Mouse (Mus musculus): Measurements from ENCODE around the gene Cybrd1.

Gene Cybrd1

GRCm38 (mm10) chr2:71123591-71123990 lies 5.9 kb downstream of the Cybrd1 start:
- DNase-seq (ENCODE audit: low spot score), result no peak

- no peak for DNase-seq (ENCODE audit: low spot score)
Observed at GRCm38 (mm10) chr2:71127779-71128534, 10.2 kb downstream of the Cybrd1 start.

GRCm38 (mm10) chr2:71130366-71130765 lies 12.6 kb downstream of the Cybrd1 start:
- no peak for DNase-seq (ENCODE audit: low spot score)

GRCm38 (mm10) chr2:71131866-71132496 lies 14.3 kb downstream of the Cybrd1 start:
- no peak for DNase-seq (ENCODE audit: low spot score)

GRCm38 (mm10) chr2:71134041-71134505 lies 16.4 kb downstream of the Cybrd1 start:
- no peak for DNase-seq (ENCODE audit: low spot score)

DNA sequence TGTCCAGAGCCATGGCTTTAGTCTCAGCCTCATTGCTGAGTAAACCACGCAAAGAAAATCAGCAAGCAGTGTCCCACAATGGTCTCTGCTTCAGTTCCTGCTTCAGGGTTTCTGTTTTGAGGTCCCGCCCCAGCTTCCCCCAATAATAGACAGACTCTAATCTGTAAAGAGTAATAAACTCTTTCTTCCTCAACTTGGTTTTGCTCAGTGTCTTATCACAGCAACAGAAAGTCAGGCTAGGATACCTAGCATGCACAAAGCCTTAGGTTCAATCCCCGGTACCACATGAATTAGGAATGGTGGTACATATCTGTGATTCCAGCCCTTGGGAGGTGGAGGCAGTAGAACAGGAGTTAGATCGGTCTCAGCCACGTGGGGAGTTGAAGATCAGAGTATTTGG lies 17.1 kb downstream of the Cybrd1 start:
- no peak for DNase-seq (ENCODE audit: low spot score)

GRCm38 (mm10) chr2:71140622-71141021 lies 22.9 kb downstream of the Cybrd1 start:
- no peak for DNase-seq (ENCODE audit: low spot score)

- DNase-seq (ENCODE audit: low spot score), result no peak
Observed at GRCm38 (mm10) chr2:71142410-71142809, 24.7 kb downstream of the Cybrd1 start.

GRCm38 (mm10) chr2:71145853-71146252 lies 28.1 kb downstream of the Cybrd1 start:
- DNase-seq (ENCODE audit: low spot score), result no peak

- no peak for DNase-seq (ENCODE audit: low spot score)
Observed at GRCm38 (mm10) chr2:71146266-71146665, 28.5 kb downstream of the Cybrd1 start.

DNA sequence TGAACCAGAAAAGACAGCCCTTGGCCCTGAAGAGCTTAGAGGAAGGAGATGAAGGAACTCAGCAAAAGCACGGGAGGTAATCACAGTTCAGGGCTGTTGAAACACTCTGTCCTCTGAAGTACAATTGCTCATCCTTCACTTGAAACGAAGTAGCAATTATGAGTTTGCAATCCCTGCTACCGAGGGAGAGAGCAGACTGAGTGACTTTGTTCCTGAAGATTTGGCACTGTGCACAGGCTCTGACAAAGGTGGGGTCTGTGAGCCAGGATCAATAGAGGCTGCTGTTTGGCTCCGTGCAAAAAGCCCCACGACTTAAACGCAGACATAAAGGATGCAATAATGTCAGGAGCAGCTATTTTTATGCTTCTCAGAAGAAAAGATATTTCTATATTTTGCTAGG lies 30.1 kb downstream of the Cybrd1 start:
- no peak for DNase-seq (ENCODE audit: low spot score)

DNA sequence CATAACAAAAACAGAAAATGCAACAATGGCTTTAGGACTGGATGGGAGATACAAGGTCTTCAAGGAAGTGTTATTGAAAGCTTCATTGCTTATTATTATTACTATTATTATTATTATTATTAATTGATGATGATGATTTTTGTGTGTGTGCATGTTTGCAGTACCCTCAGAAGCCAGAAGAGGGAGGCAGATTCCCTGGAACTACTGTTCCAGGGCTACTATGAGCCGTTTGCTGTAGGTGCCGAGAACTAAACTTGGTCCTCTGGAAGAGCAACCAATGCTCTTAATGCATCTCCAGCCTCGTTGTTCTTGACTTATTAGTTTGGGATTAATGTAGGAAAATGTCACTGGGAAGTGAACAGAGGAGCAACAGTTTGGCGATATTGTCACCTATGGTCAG lies 34.4 kb downstream of the Cybrd1 start:
- no peak for DNase-seq (ENCODE audit: low spot score)

GRCm38 (mm10) chr2:71155486-71155885 lies 37.8 kb downstream of the Cybrd1 start:
- DNase-seq (ENCODE audit: low spot score), result peak; percentile 53

DNA sequence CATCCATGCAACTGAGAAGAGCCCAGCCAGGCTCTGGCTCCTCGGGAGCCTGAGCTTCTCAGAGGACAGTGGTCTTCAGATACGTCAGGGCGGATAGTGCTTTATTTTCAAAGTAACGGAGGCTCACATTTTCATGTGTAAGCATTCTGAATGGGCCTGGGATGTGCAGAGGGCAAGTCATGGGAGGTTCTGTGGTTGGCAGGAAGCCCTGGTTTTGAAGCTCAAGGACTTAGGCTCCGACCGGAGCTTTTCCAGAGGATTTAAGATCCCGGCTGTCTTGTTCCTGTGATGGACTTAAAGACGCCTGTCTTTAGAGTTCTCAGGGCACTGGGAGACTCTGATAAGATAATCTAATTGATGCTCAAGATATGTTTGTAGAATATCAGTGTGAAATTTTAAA lies 38.7 kb downstream of the Cybrd1 start:
- DNase-seq (ENCODE audit: low spot score), result no peak

GRCm38 (mm10) chr2:71157881-71158280 lies 40.2 kb downstream of the Cybrd1 start:
- DNase-seq (ENCODE audit: low spot score), result no peak

GRCm38 (mm10) chr2:71159576-71160306 lies 42.0 kb downstream of the Cybrd1 start:
- DNase-seq (ENCODE audit: low spot score), result no peak

DNA sequence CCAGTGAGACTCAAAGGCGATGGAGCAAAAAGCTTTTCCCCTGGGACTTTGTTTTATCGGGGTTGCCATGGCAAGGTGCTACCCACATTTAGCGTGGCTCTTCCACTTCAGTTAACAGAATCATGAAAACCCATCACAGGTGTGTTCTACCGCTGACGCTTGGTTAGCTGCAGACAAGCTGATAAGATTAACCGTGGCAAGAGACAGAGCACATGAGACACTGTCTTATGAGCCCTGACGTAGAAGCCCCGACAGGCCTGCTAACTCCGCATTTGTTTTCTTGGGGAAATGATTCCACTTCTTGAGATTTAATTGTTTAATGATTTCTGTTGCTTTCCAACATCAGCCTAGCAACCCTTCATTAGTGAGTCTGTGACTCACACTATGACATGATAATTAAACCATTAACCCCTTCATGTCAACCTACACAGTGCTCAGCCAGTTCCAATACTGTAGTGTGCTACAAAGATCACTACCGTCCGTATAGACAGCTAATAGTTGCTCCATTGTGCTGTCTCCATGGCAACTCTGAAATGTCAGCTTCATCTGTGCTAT lies 42.7 kb downstream of the Cybrd1 start:
- no peak for DNase-seq (ENCODE audit: low spot score)

DNA sequence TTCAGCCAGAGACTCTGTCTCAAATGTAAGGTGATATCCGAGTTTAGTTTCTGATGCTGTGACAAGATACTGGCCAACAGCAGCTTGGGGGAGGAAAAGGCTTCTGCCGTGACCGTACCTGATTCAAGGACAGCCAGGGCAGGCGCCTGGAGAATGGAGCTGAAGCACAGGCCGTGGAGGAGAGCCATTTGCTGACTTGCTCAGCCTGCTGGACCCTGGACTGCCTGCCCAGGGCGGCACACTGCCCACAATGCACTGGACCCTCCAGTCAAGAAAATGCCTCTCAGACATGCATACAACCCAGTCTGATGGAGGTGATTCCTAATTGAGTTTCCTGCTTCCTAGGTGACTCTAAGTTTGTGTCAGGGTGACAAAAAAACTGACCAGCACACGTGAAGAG lies 43.8 kb downstream of the Cybrd1 start:
- DNase-seq (ENCODE audit: low spot score), result no peak

- DNase-seq (ENCODE audit: low spot score), result no peak
Observed at GRCm38 (mm10) chr2:71162831-71163621, 45.3 kb downstream of the Cybrd1 start.

- DNase-seq (ENCODE audit: low spot score), result no peak
Observed at GRCm38 (mm10) chr2:71167211-71167610, 49.5 kb downstream of the Cybrd1 start.

- no peak for DNase-seq (ENCODE audit: low spot score)
Observed at GRCm38 (mm10) chr2:71168461-71169021, 50.8 kb downstream of the Cybrd1 start.
